Comparison of ENCODE assay signal across 9 mouse cellular contexts in genomic region chr5:125123206-125123605, GRCm38 (mm10). TPM values are rescaled to one million over a fixed set of nuclear protein-coding genes. Genes with fewer than 3 reads are reported as not detected.
DNase-seq lines count a peak whose midpoint lies in the region; ATAC-seq and TF ChIP-seq lines count a peak whose summit lies in the region.
"Had no signal": no experiment of that assay in that cellular context is flagged by ENCODE, and none has a peak within 500 bp of the region (broad histone marks: within the 10 kb centered on the region; RNA-seq: fewer than 3 reads in every experiment).

No protein-coding gene starts in this region.

- WGBS in lung, adult 2 months = 53% methylated on average over 3 of the region's 3 CpGs

- no peak for ATAC-seq in inflammation-experienced regulatory T-cells, adult 6 months

- no peak overlapping the region for H3K4me3 ChIP-seq in lung, adult 2 months (replicated peaks; ENCODE audit: extremely low read depth, low read depth, low read length)

- TF ChIP-seq POLR2A in lung, adult 2 months (IDR thresholded peaks at IDR 0.05; ENCODE audit: borderline replicate concordance, extremely low read depth, low read depth, low read length) = no peak

- H3K4me1 ChIP-seq in lung, adult 2 months (ENCODE audit: control insufficient read depth, insufficient read depth, low read length) = peaks cover 17% of the 10 kb centered on the region

- DNase-seq in embryo, embryonic 10 days (ENCODE audit: low spot score) = peak; percentile 55
- DNase-seq in embryo, embryonic 11 days = no peak
- peak; percentile 58 for DNase-seq in retina, postnatal 1 day
- no peak for DNase-seq in retina, embryonic 14.5 days (ENCODE audit: low spot score)
- DNase-seq in lung, adult 2 months = no peak
- no peak for DNase-seq in layer of hippocampus, postnatal 10 days (ENCODE audit: low spot score in 2 of 2)
- DNase-seq in spleen, postnatal 4 days (ENCODE audit: low spot score in 2 of 2) = no peak
- DNase-seq: cerebellum, adult 18-20 months had no signal

- peak; percentile 16; the same call in 1 of the 2 replicates for TF ChIP-seq CTCF in lung, adult 2 months (IDR thresholded peaks at IDR 0.05; ENCODE audit: insufficient read depth, low read length)

RNA-seq across cellular contexts. Expression of gene Ncor2, which starts 55.8 kb away (rescaled TPM):
- polyA plus RNA-seq in lung, adult 2 months (2012; rRNA removed) = 65.5 and 78.9 TPM in 2 replicates
- 100 to 1,000 TPM; 171 to 187 TPM for total RNA-seq in layer of hippocampus, postnatal 10 days (2021)
- polyA plus RNA-seq in inflammation-experienced regulatory T-cells, adult 6 months (2017; shearing (Covaris generic)) = 1 to 10 TPM; 3.9 to 6.7 (median 4.7) TPM

Comparison
In these comparisons a context has a peak if more than half of its experiments do, and no peak if none do; other contexts are left out.
1. DNase-seq: peak in embryo, embryonic 10 days (single experiment) and retina, postnatal 1 day (single experiment); none in embryo, embryonic 11 days (single experiment), retina, embryonic 14.5 days (single experiment), lung, adult 2 months (single experiment), layer of hippocampus, postnatal 10 days (0 of 2) and spleen, postnatal 4 days (0 of 2).